Mouse (Mus musculus): ENCODE measurements around the gene Wfdc21.

GRCm38 (mm10) chr11:83743525-83743924, 3.2 kb upstream of the Wfdc21 start:
- TF ChIP-seq CTCF (IDR thresholded peaks at IDR 0.05; ENCODE audit: low read depth, low read length) (no peak), POLR2A (IDR thresholded peaks at IDR 0.05; ENCODE audit: extremely low read depth, insufficient read depth, low read length) (no peak)
